Mouse (Mus musculus) embryo, embryonic 10 days (tissue): Measurements from ENCODE around the gene Gja5.
"Not testable (repeated sequence)": the region's sequence is repeated elsewhere in the genome, so short reads cannot be mapped to it uniquely, and the experiment has no call there.

Experiments used
- DNase-seq: peaks from one replicate; pipeline ENCODE4 v3.0.0-alpha.2; 2015; ENCODE audit warnings: low spot score

Gja5 gene

GRCm38 (mm10) chr3:97103946-97104345 is 199.5 kb downstream of the Gja5 start:
- DNase-seq: not testable (repeated sequence)

GRCm38 (mm10) chr3:97104696-97105430 is 200.4 kb downstream of the Gja5 start:
- no peak for DNase-seq

DNA sequence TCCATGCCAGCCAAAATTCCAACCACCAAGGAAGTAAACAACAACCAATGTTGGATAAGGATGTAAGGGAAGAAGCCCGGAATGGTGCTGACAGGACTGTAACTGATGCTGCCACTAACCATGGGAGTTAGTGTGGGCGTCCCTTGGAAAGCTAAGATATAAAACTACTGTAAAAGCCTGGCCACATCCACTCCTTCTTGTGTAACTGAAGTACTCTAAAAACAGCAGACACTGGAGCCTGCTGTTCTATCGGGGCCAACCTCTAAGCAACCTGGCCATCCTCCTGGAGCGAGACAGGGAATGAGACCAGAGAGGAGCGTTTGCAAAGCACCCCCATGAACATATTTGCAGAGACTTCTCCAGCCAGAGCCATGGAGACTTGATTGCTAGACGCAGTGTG is 213.0 kb downstream of the Gja5 start:
- no peak for DNase-seq

GRCm38 (mm10) chr3:97118313-97118712 is 213.8 kb downstream of the Gja5 start:
- DNase-seq: no peak

GRCm38 (mm10) chr3:97124193-97124592 is 219.7 kb downstream of the Gja5 start:
- DNase-seq: peak; percentile 40
